Mouse (Mus musculus): Measurements from ENCODE around the gene Hipk1.

Hipk1 gene

DNA sequence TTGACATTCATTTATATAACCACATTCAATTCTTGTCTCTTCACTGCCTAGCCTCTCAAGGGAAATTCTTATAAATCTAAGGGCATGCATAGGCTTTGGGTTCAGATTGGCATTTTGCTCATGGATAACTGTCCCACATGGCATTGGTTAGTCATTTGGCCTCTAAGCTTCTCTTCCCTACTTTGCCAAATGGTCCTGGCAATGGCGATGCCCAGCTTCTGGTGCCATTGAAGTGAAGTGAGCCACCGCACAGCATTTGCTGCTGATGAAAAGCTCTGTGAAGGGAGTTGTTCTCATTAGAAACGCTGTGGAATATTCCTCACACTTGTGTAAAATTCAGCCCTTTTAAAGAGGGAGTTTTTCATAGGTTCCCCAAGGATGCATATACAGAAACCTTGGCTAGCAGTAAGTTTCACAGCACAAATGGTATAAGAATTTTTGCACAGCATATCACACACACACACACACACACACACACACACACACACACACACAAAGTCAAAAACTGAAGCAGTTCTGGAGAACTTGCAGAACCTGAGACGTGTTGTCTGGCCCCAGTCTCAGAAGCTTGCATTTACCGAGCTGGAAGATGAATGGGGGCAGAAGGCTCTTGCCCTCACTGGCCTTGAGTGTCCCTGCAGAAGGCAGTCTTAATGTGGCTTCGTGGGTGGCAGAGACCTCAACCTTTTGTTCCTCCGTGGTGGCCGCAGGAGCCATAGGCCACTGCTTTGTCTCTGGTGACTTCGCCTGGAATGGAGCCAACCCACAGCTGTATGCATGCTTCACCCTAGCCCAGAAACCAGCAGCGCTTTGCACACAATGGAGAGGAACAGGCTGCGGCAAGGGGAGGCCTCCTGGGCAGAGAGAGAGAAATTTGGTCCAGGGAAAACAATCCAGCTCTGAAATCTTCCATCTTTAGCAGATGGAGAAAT lies 75.3 kb downstream of the Hipk1 start:
- no peak for DNase-seq (ENCODE audit: low read depth, low spot score)

DNA sequence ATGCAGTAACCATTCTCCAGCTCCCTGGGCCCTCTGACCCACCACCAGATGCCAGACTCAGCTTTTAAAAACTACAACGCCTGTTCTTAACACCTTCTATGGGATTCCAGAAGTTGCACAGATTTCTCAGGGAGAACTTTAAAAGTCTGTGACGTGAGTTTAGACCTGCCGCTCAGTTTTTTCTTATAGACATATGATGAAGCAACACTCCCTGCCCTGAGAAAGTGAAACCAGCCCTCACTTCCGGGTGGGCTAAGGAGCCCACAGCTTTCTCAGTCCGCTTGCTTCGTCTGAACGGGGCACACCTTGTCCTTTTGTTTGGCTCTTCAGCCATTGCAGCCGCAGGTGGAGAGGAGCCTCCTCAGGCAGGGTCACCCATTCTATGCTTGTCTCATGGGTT lies 76.4 kb downstream of the Hipk1 start:
- DNase-seq (ENCODE audit: low read depth, low spot score): no peak

DNA sequence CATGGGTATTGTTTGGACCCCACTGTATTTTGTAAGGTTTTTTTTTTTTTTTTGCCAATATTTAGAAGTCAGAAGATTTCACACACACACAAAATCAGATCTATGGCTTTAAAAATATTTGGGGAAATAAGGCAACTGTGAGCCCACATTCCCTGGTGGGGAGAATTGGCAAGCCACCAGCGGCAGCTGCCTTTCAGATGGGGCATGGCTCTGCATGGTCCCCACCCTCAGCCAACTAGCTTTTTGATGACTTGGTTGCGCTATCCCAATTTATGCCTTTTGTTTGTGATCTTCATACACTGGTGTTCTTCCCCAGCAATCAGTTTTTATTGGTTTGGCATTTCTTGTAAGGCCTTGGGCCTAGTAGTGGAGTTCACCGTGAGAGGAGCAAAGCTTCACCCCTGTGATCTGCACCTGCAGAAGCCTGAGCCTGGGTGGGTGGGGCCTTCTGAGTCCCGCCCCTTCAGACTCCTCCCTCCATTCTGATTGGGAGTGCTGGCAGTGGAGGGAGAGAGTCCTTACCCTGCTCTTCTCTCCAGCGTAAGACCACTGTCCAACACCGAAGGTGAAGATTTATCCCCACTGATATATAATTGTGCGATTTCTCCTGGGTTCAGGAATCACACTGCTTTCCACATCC lies 77.0 kb downstream of the Hipk1 start:
- DNase-seq (ENCODE audit: low read depth, low spot score): no peak

DNA sequence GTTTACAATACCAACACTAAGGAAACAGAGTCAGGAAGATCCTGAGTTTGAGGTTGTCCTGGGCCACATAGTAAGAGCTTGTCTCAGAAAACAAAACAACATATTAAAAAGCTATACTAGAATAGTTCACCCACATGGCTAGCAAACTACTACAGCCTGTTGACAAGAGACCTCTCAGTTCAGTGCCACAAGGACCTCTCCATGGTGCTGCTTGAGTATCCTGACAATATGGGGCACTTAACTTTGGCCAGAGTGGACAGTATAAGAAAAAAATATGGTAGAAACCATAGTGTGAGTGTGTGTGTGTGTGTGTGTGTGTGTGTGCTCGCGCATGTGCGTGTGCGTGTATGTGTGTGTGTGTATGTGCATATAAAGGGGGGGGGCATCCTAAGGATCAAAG lies 79.2 kb downstream of the Hipk1 start:
- no peak for DNase-seq (ENCODE audit: low read depth, low spot score)

DNA sequence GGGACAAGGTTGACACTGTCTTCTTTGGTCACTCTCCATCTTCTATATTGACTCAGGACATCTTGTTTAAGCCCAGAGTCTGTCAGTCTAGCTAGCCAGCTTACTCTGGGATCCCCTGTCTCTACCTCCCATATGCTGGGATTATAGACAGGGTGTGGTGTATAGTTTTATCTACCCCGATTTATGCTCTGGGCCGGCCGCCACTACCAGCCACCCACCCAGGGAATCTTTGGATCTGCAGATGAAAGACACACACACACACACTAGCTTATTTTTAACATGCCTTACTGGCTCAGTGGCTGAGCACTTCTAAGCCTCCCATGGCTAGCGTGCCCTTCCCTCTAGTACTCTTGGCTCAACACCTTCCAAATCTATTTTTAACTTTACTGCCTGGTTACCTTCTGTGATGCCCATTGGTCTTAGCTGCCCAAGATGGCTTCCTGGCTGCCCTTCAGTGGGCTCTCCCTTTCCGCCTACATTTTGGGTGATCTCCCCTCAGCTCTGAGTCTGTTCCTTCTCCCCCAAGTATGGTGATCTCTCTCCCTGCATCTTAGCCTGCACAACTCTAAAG lies 81.8 kb downstream of the Hipk1 start:
- DNase-seq (ENCODE audit: low read depth, low spot score): no peak

DNA sequence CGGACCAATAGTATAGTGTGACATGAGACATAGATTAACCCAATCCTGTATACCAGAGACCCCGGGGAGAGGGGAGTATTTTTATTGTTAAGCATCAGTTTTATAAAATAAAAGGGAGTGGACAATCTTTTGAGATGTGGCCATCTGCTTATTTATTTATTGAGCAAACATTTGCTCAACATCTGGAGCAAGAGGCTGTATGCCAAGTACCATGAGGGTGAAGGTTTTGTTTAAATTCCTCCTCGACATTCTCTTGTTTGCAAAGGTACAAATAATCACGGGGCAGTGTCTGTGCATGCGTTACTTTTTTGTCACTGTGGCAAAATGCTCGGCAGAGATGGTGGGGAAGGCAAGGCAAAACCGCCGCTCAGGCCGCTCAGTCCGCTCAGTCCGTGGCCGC lies 85.9 kb downstream of the Hipk1 start:
- DNase-seq (ENCODE audit: low read depth, low spot score): no peak

DNA sequence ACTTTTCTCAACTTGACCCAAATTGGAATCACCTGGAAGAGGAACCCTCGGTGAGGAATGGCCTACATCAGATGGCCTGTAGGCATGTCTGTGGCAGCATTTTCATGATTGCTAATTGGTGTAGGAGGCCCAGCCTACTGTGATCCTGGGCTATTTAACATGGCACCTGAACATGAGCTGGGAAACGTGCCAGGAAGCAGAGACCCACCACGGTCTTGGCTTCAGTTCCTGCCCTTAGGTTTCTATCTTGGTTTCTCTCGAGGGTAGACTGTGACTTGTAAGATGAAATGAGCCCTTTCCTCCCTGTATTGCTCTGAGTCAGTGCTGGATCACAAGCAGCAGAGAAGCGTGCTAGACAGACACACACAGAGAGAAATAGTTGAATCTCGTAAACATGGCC lies 86.7 kb downstream of the Hipk1 start:
- no peak for DNase-seq (ENCODE audit: low read depth, low spot score)

DNA sequence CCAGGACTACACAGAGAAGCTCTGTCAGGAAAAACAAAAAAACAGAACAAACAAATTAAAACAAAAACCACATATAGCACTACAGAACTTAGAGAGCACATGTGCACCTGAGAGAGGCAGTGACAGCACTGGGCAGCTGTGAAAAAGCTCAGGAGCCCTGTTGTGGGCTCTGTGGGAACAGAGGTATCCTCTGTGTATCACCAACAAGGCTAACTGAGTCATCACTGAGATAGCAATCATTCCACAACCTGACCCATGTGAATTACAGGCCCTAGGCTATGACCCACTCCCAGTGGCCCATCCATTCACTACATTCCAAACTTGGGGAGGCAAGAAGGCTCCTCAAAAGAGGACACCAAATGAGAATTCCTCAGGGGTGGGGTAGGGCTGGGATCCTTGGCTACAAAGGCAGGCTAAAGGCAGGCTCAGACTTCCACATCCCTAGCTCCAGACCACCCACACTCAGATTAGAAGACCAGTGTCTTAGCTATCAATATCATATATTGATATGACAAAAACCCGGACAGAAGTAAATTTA lies 94.9 kb downstream of the Hipk1 start:
- no peak for DNase-seq (ENCODE audit: low read depth, low spot score)

DNA sequence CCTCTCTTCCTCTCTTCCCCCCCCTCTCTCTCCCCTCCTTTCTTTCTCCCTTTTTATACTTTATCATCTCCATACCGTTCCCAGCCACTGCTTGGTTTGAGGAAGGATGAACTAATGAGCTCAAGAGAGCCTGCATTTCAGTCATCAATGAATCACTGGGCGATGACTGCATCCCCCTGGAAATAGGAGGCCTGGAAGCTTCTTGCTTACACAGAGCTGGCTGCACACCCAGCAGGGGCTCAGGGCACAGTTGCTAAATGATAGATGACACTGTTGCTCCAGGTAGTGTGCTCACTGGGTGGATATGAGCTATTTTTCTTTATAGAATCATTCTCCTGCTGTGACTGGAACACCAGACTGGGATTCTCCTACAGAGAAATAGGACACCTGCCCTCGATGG lies 95.8 kb downstream of the Hipk1 start:
- DNase-seq (ENCODE audit: low read depth, low spot score): no peak

DNA sequence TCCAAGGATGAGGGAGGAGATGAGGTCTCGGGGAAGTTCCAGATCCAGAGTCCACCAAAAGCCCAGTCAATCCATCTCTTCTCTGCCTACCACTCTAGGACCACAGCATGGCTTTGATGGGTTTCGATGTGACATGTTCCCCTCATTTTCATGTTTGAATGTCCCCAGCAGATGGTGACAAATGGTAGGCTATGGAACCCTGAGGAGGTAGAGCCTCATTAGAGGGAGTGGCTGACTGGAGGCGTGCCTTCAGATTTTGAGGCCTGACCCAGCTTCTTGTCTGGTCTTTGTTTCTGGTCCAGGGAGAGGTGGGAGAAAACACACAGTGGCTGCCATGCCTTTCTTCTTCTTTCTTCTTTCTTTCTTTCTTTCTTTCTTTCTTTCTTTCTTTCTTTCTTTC lies 100.9 kb downstream of the Hipk1 start:
- no peak for DNase-seq (ENCODE audit: low read depth, low spot score)
